Mouse (Mus musculus) MEL (cell line): ENCODE measurements around the gene Heatr6. TPM values are rescaled to one million over a fixed set of nuclear protein-coding genes. Genes with fewer than 3 reads are reported as not detected.

Experiments used
- DNase-seq: peaks from one replicate; pipeline ENCODE4 v3.0.0; 2011; ENCODE audit warnings: low read depth, low spot score
- H3K27ac ChIP-seq: 2 replicates; pipeline ENCODE4 v1.5.1; 2012; ENCODE audit warnings: low read depth, mild to moderate bottlenecking, control low read depth, low read length, moderate library complexity; ENCODE audit not compliant: control insufficient read depth
- H3K27me3 ChIP-seq, 2 experiments: fragments of 150-350 bp in 1 of 2; sonication (generic) in 1 of 2; 2 replicates each; pipeline ENCODE4 v1.6.1; 2012; ENCODE audit warnings: low read length in 2 of 2, mild to moderate bottlenecking in 2 of 2, improper control_type of control experiment in 1 of 2, moderate library complexity in 1 of 2; ENCODE audit not compliant: insufficient read depth in 2 of 2, control insufficient read depth in 1 of 2
- H3K36me3 ChIP-seq, 2 experiments: 2 replicates each; pipeline ENCODE4 v1.6.1; 2012 to 2014; ENCODE audit warnings: low read length in 2 of 2, improper control_type of control experiment in 1 of 2, inconsistent platforms in 1 of 2, mild to moderate bottlenecking in 1 of 2; ENCODE audit not compliant: insufficient read depth in 2 of 2, control insufficient read depth in 1 of 2
- H3K4me1 ChIP-seq, 2 experiments: fragments of 150-350 bp in 1 of 2; sonication (generic) in 1 of 2; 2 replicates each; pipeline ENCODE4 v1.6.1; 2012; ENCODE audit warnings: low read length in 2 of 2, improper control_type of control experiment in 1 of 2, mild to moderate bottlenecking in 1 of 2; ENCODE audit not compliant: insufficient read depth in 2 of 2, control insufficient read depth in 1 of 2
- H3K4me3 ChIP-seq, 2 experiments: fragments of 150-350 bp in 1 of 2; sonication (generic) in 1 of 2; 2 replicates each; pipeline ENCODE4 v1.5.1; 2012; ENCODE audit warnings: low read depth in 2 of 2, low read length in 2 of 2, mild to moderate bottlenecking in 2 of 2, moderate library complexity in 2 of 2, control low read depth in 1 of 2, improper control_type of control experiment in 1 of 2; ENCODE audit not compliant: control insufficient read depth in 1 of 2, insufficient read depth in 1 of 2
- H3K79me2 ChIP-seq: 2 replicates; pipeline ENCODE4 v1.6.1; 2012; ENCODE audit warnings: mild to moderate bottlenecking, low read length, moderate library complexity; ENCODE audit not compliant: control insufficient read depth, poor library complexity, insufficient read depth
- H3K9ac ChIP-seq: 2 replicates; pipeline ENCODE4 v1.6.1; 2012; ENCODE audit warnings: low read depth, mild to moderate bottlenecking, control low read depth, low read length, moderate library complexity; ENCODE audit not compliant: control insufficient read depth, poor library complexity, severe bottlenecking
- H3K9me3 ChIP-seq: fragments of 150-350 bp; sonication (generic); replicated peaks from 2 replicates; pipeline ENCODE4 v1.6.1; 2012; ENCODE audit warnings: mild to moderate bottlenecking, low read length, improper control_type of control experiment, moderate library complexity; ENCODE audit not compliant: insufficient read depth
- CTCF ChIP-seq, 3 experiments: IDR thresholded peaks in 2 of 3; conservative IDR thresholded peaks in 1 of 3; 2 replicates each; pipeline ENCODE4 v1.5.1; 2011 to 2012; ENCODE audit warnings: low read length in 3 of 3, low read depth in 2 of 3, mild to moderate bottlenecking in 2 of 3, improper control_type of control experiment in 1 of 3, inconsistent platforms in 1 of 3, mixed read lengths in 1 of 3, moderate library complexity in 1 of 3; ENCODE audit not compliant: control insufficient read depth in 1 of 3, insufficient read depth in 1 of 3, poor library complexity in 1 of 3, severe bottlenecking in 1 of 3
- ELF1 ChIP-seq: IDR thresholded peaks from 2 replicates; pipeline ENCODE4 v1.6.1; 2014; ENCODE audit warnings: low read depth, mild to moderate bottlenecking, inconsistent platforms, low read length, improper control_type of control experiment, moderate library complexity
- ETS1 ChIP-seq: IDR thresholded peaks from 2 replicates; pipeline ENCODE4 v1.6.1; 2012; ENCODE audit warnings: low read depth, mild to moderate bottlenecking, inconsistent platforms, low read length, improper control_type of control experiment, moderate library complexity
- HCFC1 ChIP-seq: IDR thresholded peaks from 2 replicates; pipeline ENCODE4 v1.6.1; 2012; ENCODE audit warnings: low read depth, mild to moderate bottlenecking, inconsistent platforms, low read length, improper control_type of control experiment, moderate library complexity
- MEF2A ChIP-seq: IDR thresholded peaks from 2 replicates; pipeline ENCODE4 v1.6.1; 2014; ENCODE audit warnings: low read depth, mild to moderate bottlenecking, inconsistent platforms, low read length, improper control_type of control experiment; ENCODE audit not compliant: poor library complexity, insufficient replicate concordance, severe bottlenecking; ENCODE audit errors: extremely low read depth
- MXI1 ChIP-seq: IDR thresholded peaks from 2 replicates; pipeline ENCODE4 v1.6.1; 2011; ENCODE audit warnings: mild to moderate bottlenecking, low read depth, low read length, improper control_type of control experiment
- POLR2A ChIP-seq, 2 experiments: IDR thresholded peaks; 2 replicates each; pipeline ENCODE4 v1.6.1; 2011 to 2012; ENCODE audit warnings: low read length in 2 of 2, mild to moderate bottlenecking in 2 of 2, control low read depth in 1 of 2, improper control_type of control experiment in 1 of 2, low read depth in 1 of 2, moderate library complexity in 1 of 2; ENCODE audit not compliant: control insufficient read depth in 1 of 2, insufficient read depth in 1 of 2, poor library complexity in 1 of 2
- POLR2AphosphoS2 ChIP-seq: IDR thresholded peaks from 2 replicates; pipeline ENCODE4 v1.6.1; 2011; ENCODE audit warnings: low read length, improper control_type of control experiment
- POLR2AphosphoS5 ChIP-seq: IDR thresholded peaks from 2 replicates; pipeline ENCODE4 v1.6.1; 2012; ENCODE audit warnings: low read depth, borderline replicate concordance, mild to moderate bottlenecking, inconsistent platforms, low read length, moderate library complexity, mixed read lengths
- RAD21 ChIP-seq: IDR thresholded peaks from 2 replicates; pipeline ENCODE4 v1.6.1; 2011; ENCODE audit warnings: mild to moderate bottlenecking, low read depth, low read length, improper control_type of control experiment
- RCOR1 ChIP-seq: IDR thresholded peaks from 2 replicates; pipeline ENCODE4 v1.6.1; 2012; ENCODE audit warnings: low read depth, mild to moderate bottlenecking, inconsistent platforms, low read length, improper control_type of control experiment
- SIN3A ChIP-seq: IDR thresholded peaks from 2 replicates; pipeline ENCODE4 v1.6.1; 2012; ENCODE audit warnings: low read length, improper control_type of control experiment, inconsistent platforms
- SMC3 ChIP-seq: IDR thresholded peaks from 2 replicates; pipeline ENCODE4 v1.6.1; 2011; ENCODE audit warnings: low read depth, low read length, improper control_type of control experiment
- TBP ChIP-seq: IDR thresholded peaks from 2 replicates; pipeline ENCODE4 v1.8.0; 2011; ENCODE audit warnings: low read depth, low read length, improper control_type of control experiment
- TCF12 ChIP-seq: IDR thresholded peaks from 2 replicates; pipeline ENCODE4 v1.6.1; 2014; ENCODE audit warnings: low read depth, mild to moderate bottlenecking, inconsistent platforms, low read length, improper control_type of control experiment, moderate library complexity
- UBTF ChIP-seq: IDR thresholded peaks from 2 replicates; pipeline ENCODE4 v1.6.1; 2012; ENCODE audit warnings: low read depth, mild to moderate bottlenecking, inconsistent platforms, low read length, improper control_type of control experiment, moderate library complexity, borderline replicate concordance; ENCODE audit not compliant: insufficient read depth
- USF1 ChIP-seq: IDR thresholded peaks from 2 replicates; pipeline ENCODE4 v1.6.1; 2014; ENCODE audit warnings: low read depth, mild to moderate bottlenecking, inconsistent platforms, low read length, improper control_type of control experiment, moderate library complexity
- USF2 ChIP-seq, 2 experiments: IDR thresholded peaks; 2 replicates each; pipeline ENCODE4 v1.6.1; 2011 to 2012; ENCODE audit warnings: improper control_type of control experiment in 2 of 2, low read length in 2 of 2, borderline replicate concordance in 1 of 2, inconsistent platforms in 1 of 2, low read depth in 1 of 2, mild to moderate bottlenecking in 1 of 2; ENCODE audit not compliant: insufficient read depth in 1 of 2
- ZC3H11A ChIP-seq: IDR thresholded peaks from 2 replicates; pipeline ENCODE4 v1.6.1; 2012; ENCODE audit warnings: low read depth, mild to moderate bottlenecking, inconsistent platforms, low read length, improper control_type of control experiment
- ZMIZ1 ChIP-seq: IDR thresholded peaks from 2 replicates; pipeline ENCODE4 v1.6.1; 2012; ENCODE audit warnings: low read depth, mild to moderate bottlenecking, inconsistent platforms, low read length, improper control_type of control experiment, moderate library complexity
- polyA plus RNA-seq, 2 experiments: library from polyadenylated mRNA; stranded (reverse) in 1 of 2; unstranded in 1 of 2; fragments of >175 nt in 1 of 2; fragments of >200 nt in 1 of 2; gene quantifications; 2 replicates each; pipeline versions ENCODE4 v1.2.1 to v1.2.4; 2012; ENCODE audit warnings: low replicate concordance in 2 of 2, low read depth in 1 of 2; ENCODE audit not compliant: insufficient read length in 2 of 2, insufficient read depth in 1 of 2, missing spikeins in 1 of 2
- total RNA-seq: library from RNA; depleted of rRNA; stranded (reverse); fragments of 300-350 nt; gene quantifications from 2 replicates; pipeline ENCODE4 v1.2.3, GENCODE M21; 2012

The Heatr6 gene
- total and polyA plus RNA-seq, 3 experiments: 17.3 to 21.2 TPM; not detected in 1

DNA sequence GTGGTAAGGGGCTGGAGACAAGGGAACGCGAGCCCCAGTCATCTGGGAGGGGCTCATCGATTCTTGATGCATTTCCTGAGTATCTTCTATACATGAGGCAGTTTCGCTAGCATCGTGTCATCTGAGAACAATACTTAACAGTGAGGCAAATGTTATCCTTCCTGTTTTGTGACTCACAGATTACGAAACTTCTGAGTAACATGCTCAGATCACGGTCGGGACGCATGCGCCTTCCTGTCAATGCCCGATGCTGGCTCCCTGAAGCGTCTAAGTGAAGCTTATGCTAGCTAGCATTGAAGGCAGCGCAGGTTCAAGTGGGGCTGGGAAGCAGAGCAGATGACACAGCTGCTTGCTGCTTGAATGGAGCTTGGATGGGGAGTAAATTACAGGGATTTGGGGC is 35.8 kb downstream of the Heatr6 start (continued):
- no peak for TF ChIP-seq HCFC1

- no peak overlapping the region for H3K4me3 ChIP-seq
- TF ChIP-seq ZC3H11A: no peak
- H3K4me1 ChIP-seq: peaks cover 0 to 19% of the 10 kb centered on the region in 2 experiments; a peak in 3 of 4 replicates
Measured at GRCm38 (mm10) chr11:83791133-83791532, 37.6 kb downstream of the Heatr6 start.

GRCm38 (mm10) chr11:83792316-83792914 is 38.9 kb downstream of the Heatr6 start:
- no peaks in the 10 kb centered on the region for H3K79me2 ChIP-seq
- H3K27me3 ChIP-seq: peaks cover 9 to 12% of the 10 kb centered on the region in 2 experiments
- H3K36me3 ChIP-seq: peaks cover 0 to 6% of the 10 kb centered on the region in 2 experiments; a peak in 2 of 4 replicates
- H3K4me3 ChIP-seq: no peak overlapping the region
- TF ChIP-seq POLR2AphosphoS5 (no peak), POLR2A (IDR thresholded peaks at IDR 0.05; ENCODE audit: control insufficient read depth in 1 of 2, insufficient read depth in 1 of 2, low read depth in 1 of 2, low read length in 2 of 2, poor library complexity in 1 of 2) (no peak), ETS1 (no peak), SMC3 (no peak), RCOR1 (no peak), SIN3A (no peak), MEF2A (no peak), MXI1 (no peak), ZC3H11A (no peak), USF2 (IDR thresholded peaks at IDR 0.05; ENCODE audit: borderline replicate concordance in 1 of 2, insufficient read depth in 1 of 2, low read depth in 1 of 2, low read length in 2 of 2) (no peak)
- TF ChIP-seq, all 39 proteins: peak for 0
- Histone ChIP-seq H3K27ac (no peak overlapping the region), H3K4me1 (peaks cover 0 to 19% of the 10 kb centered on the region in 2 experiments; a peak in 3 of 4 replicates), H3K9ac (no peak overlapping the region), H3K9me3 (no peaks in the 10 kb centered on the region)
- no peak for DNase-seq

More at GRCm38 (mm10) chr11:83791133-83791532, 37.6 kb downstream of the Heatr6 start:
- no peak overlapping the region for H3K9ac ChIP-seq
- H3K27me3 ChIP-seq: peaks cover 9 to 12% of the 10 kb centered on the region in 2 experiments
- H3K79me2 ChIP-seq: no peaks in the 10 kb centered on the region
- no peaks in the 10 kb centered on the region for H3K9me3 ChIP-seq
- peaks cover 0 to 6% of the 10 kb centered on the region in 2 experiments; a peak in 2 of 4 replicates for H3K36me3 ChIP-seq
- no peak for DNase-seq
- no peak overlapping the region for H3K27ac ChIP-seq

- H3K79me2 ChIP-seq: no peaks in the 10 kb centered on the region
- H3K4me1 ChIP-seq: peaks cover 0 to 19% of the 10 kb centered on the region in 2 experiments; a peak in 3 of 4 replicates
- peaks cover 0 to 6% of the 10 kb centered on the region in 2 experiments; a peak in 2 of 4 replicates for H3K36me3 ChIP-seq
- no peaks in the 10 kb centered on the region for H3K9me3 ChIP-seq
- H3K9ac ChIP-seq: no peak overlapping the region
- H3K4me3 ChIP-seq: no peak overlapping the region
- no peak overlapping the region for H3K27ac ChIP-seq
- DNase-seq: no peak
- H3K27me3 ChIP-seq: peaks cover 9 to 12% of the 10 kb centered on the region in 2 experiments
- TF ChIP-seq POLR2AphosphoS2: no peak
- TF ChIP-seq UBTF: no peak
- no peak for TF ChIP-seq USF1
- TF ChIP-seq MXI1: no peak
- TF ChIP-seq USF2 (IDR thresholded peaks at IDR 0.05; ENCODE audit: borderline replicate concordance in 1 of 2, insufficient read depth in 1 of 2, low read depth in 1 of 2, low read length in 2 of 2): no peak
- TF ChIP-seq TBP: no peak
- no peak for TF ChIP-seq HCFC1
- no peak for TF ChIP-seq RAD21
- TF ChIP-seq CTCF (IDR thresholded peaks at IDR 0.05 in 2 of 3, conservative IDR thresholded peaks at IDR 0.05 in 1 of 3; ENCODE audit: control insufficient read depth in 1 of 3, insufficient read depth in 1 of 3, low read depth in 2 of 3, low read length in 3 of 3, poor library complexity in 1 of 3, severe bottlenecking in 1 of 3): no peak
- no peak for TF ChIP-seq TCF12
- no peak for TF ChIP-seq ZMIZ1
- TF ChIP-seq ELF1: no peak
- TF ChIP-seq POLR2AphosphoS5: no peak
Measured at GRCm38 (mm10) chr11:83793264-83793663, 39.8 kb downstream of the Heatr6 start.
